Mouse (Mus musculus) heart, postnatal 0 days (tissue): Measurements from ENCODE around the gene Podn. TPM values are rescaled to one million over a fixed set of nuclear protein-coding genes. Genes with fewer than 3 reads are reported as not detected.
A peak's percentile ranks its signal among the peaks of the same experiment; 100 is the strongest.

ENCODE experiments used
- ATAC-seq: fragments of 200-750 bp; cut with Nextera tagmentation; 2 replicates; pipeline ENCODE4 v1.8.0; 2017; ENCODE audit warnings: low read depth, moderate number of reproducible peaks, moderate library complexity; ENCODE audit not compliant: insufficient read depth
- DNase-seq: peaks from one replicate; pipeline ENCODE4 v3.0.0-alpha.2; 2016; ENCODE audit warnings: low spot score
- H3K27ac ChIP-seq: fragments of 300-500 bp; sonication (generic); 2 replicates; pipeline ENCODE4 v1.5.1; 2014; ENCODE audit warnings: low read depth, mild to moderate bottlenecking
- H3K27me3 ChIP-seq: fragments of 300-500 bp; sonication (generic); 2 replicates; pipeline ENCODE4 v1.6.1; 2014; ENCODE audit warnings: low read length, mixed read lengths; ENCODE audit not compliant: control insufficient read depth, insufficient read depth
- H3K36me3 ChIP-seq: fragments of 300-500 bp; sonication (generic); replicated peaks from 2 replicates; pipeline ENCODE4 v1.6.1; 2014; ENCODE audit warnings: low read length, mixed read lengths; ENCODE audit not compliant: control insufficient read depth, insufficient read depth
- H3K4me1 ChIP-seq: fragments of 300-500 bp; sonication (generic); 2 replicates; pipeline ENCODE4 v1.6.1; 2014; ENCODE audit warnings: antibody characterized with exemption; ENCODE audit not compliant: control insufficient read depth, insufficient read depth
- H3K4me2 ChIP-seq: fragments of 300-500 bp; sonication (generic); 2 replicates; pipeline ENCODE4 v1.6.1; 2014; ENCODE audit warnings: low read depth, mild to moderate bottlenecking, low read length, moderate library complexity
- H3K4me3 ChIP-seq: fragments of 300-500 bp; sonication (generic); 2 replicates; pipeline ENCODE4 v1.5.1; 2014; ENCODE audit warnings: low read depth, low read length
- H3K9ac ChIP-seq: fragments of 300-500 bp; sonication (generic); replicated peaks from 2 replicates; pipeline ENCODE4 v1.6.1; 2014; ENCODE audit warnings: low read depth, low read length, mixed read lengths
- H3K9me3 ChIP-seq: fragments of 300-500 bp; sonication (generic); replicated peaks from 2 replicates; pipeline ENCODE4 v1.6.1; 2016; ENCODE audit warnings: low read length; ENCODE audit not compliant: control insufficient read depth
- CTCF ChIP-seq: IDR thresholded peaks from 2 replicates; pipeline ENCODE4 v1.5.1; 2016; ENCODE audit warnings: antibody characterized with exemption, control low read depth, low read depth
- EP300 ChIP-seq: IDR thresholded peaks from 2 replicates; pipeline ENCODE4 v1.6.1; 2016; ENCODE audit warnings: antibody characterized with exemption, low read depth
- WGBS: fragments of 180-500 bp; shearing (Covaris S2); extraction: QIAGEN DNeasy Blood & Tissue Kit; methylation state at CpG from one replicate; pipeline ENCODE4 v1.1.7; 2014; 5-methylcytosine and 5-hydroxymethylcytosine counted together
- polyA plus RNA-seq: library from polyadenylated mRNA; unstranded; fragments of >200 nt; fragmentation: Nextera tagmentation; extraction: Ambion mirVana; gene quantifications from 2 replicates; pipeline ENCODE4 v1.2.1, GENCODE M21; 2015
- total RNA-seq: library from RNA; depleted of rRNA; stranded (reverse); fragments of >200 nt; gene quantifications from 2 replicates; pipeline ENCODE4 v1.2.3, GENCODE M21; 2014; ENCODE audit warnings: low replicate concordance

Podn gene
- total and polyA plus RNA-seq, 2 experiments from 2014 or later, result 0.53 to 5.0 TPM

GRCm38 (mm10) chr4:108071235-108071901 lies 24.9 kb downstream of the Podn start:
- Histone ChIP-seq H3K4me1 (peaks cover 10% of the 10 kb centered on the region; the same call in 1 of the 2 replicates), H3K27ac (peak overlapping the region; percentile 70), H3K9me3 (no peaks in the 10 kb centered on the region), H3K9ac (peak overlapping the region; percentile 73), H3K4me2 (peak overlapping the region; percentile 94), H3K36me3 (peaks cover 19% of the 10 kb centered on the region), H3K27me3 (no peaks in the 10 kb centered on the region), H3K4me3 (peak overlapping the region; percentile 65)
- ATAC-seq (peak; percentile 98), DNase-seq (peak; percentile 95)
- 3% methylated on average over 26 of the region's 26 CpGs for WGBS
- TF ChIP-seq CTCF (no peak; the same call in 1 of the 2 replicates), EP300 (0 out of 2 replicates have a peak, but pooled peaks have one; percentile 23)

- 5% methylated on average over 8 of the region's 8 CpGs for WGBS
- H3K9me3 ChIP-seq, result no peaks in the 10 kb centered on the region
- H3K4me1 ChIP-seq, result peaks cover 10% of the 10 kb centered on the region; the same call in 1 of the 2 replicates
- H3K27ac ChIP-seq, result peak overlapping the region; percentile 70
- no peaks in the 10 kb centered on the region for H3K27me3 ChIP-seq
- no peak for TF ChIP-seq EP300
- TF ChIP-seq CTCF, result no peak
- H3K9ac ChIP-seq, result peak overlapping the region; percentile 73
- ATAC-seq (no peak), DNase-seq (no peak)
- peak overlapping the region; percentile 65 for H3K4me3 ChIP-seq
- H3K36me3 ChIP-seq, result peaks cover 24% of the 10 kb centered on the region
- peak overlapping the region; percentile 94 for H3K4me2 ChIP-seq
These were observed 25.5 kb downstream of the Podn start for GRCm38 (mm10) chr4:108070723-108071122.

- TF ChIP-seq CTCF (no peak), EP300 (no peak)
- H3K4me1 ChIP-seq, result peaks cover 10% of the 10 kb centered on the region; the same call in 1 of the 2 replicates
- no peaks in the 10 kb centered on the region for H3K9me3 ChIP-seq
- H3K27me3 ChIP-seq, result no peaks in the 10 kb centered on the region
- peak overlapping the region; percentile 65 for H3K4me3 ChIP-seq
- DNase-seq, result no peak
- ATAC-seq, result no peak
- H3K4me2 ChIP-seq, result peak overlapping the region; percentile 94
- H3K36me3 ChIP-seq, result peaks cover 24% of the 10 kb centered on the region
- WGBS, result 47% methylated on average over 4 of the region's 4 CpGs
- peak overlapping the region; percentile 70 for H3K27ac ChIP-seq
- peak overlapping the region; percentile 73 for H3K9ac ChIP-seq
These were observed 26.0 kb downstream of the Podn start for GRCm38 (mm10) chr4:108070286-108070685.

- TF ChIP-seq CTCF (no peak), EP300 (no peak)
- ATAC-seq, result no peak
- no peak overlapping the region for H3K4me2 ChIP-seq
- peaks cover 37% of the 10 kb centered on the region for H3K36me3 ChIP-seq
- no peak for DNase-seq
- no peak overlapping the region for H3K4me3 ChIP-seq
- no peak overlapping the region for H3K9ac ChIP-seq
- H3K27me3 ChIP-seq, result no peaks in the 10 kb centered on the region
- 70% methylated on average over 2 of the region's 2 CpGs for WGBS
- H3K27ac ChIP-seq, result no peak overlapping the region
- peaks cover 10% of the 10 kb centered on the region; the same call in 1 of the 2 replicates for H3K4me1 ChIP-seq
- H3K9me3 ChIP-seq, result no peaks in the 10 kb centered on the region
These were observed 28.2 kb downstream of the Podn start for GRCm38 (mm10) chr4:108068081-108068480.

GRCm38 (mm10) chr4:108067261-108067660 lies 29.0 kb downstream of the Podn start:
- no peak for DNase-seq
- no peak for TF ChIP-seq CTCF
- Histone ChIP-seq H3K9me3 (no peaks in the 10 kb centered on the region), H3K9ac (no peak overlapping the region; the same call in 1 of the 2 replicates), H3K4me1 (peaks cover 10% of the 10 kb centered on the region; the same call in 1 of the 2 replicates), H3K27ac (no peak overlapping the region), H3K4me3 (no peak overlapping the region), H3K4me2 (no peak overlapping the region), H3K27me3 (no peaks in the 10 kb centered on the region), H3K36me3 (peaks cover 45% of the 10 kb centered on the region)
- 79% methylated on average over 7 of the region's 7 CpGs for WGBS
- ATAC-seq, result no peak
